Mouse (Mus musculus) embryonic fibroblast, embryonic 13.5 days (primary cell): ENCODE measurements at regions not wholly inside any gene's neighbourhood (a gene's known extent, or its start where the extent isn't known, plus 50 kb on each side); places are given as distances from the start of the nearest gene placed in this dataset.

Experiments
- CTCF ChIP-seq: IDR thresholded peaks from 2 replicates; pipeline ENCODE4 v1.5.1; 2011; ENCODE audit warnings: mild to moderate bottlenecking, control low read depth, low read length, moderate library complexity, borderline replicate concordance; ENCODE audit not compliant: insufficient read depth
- POLR2A ChIP-seq: IDR thresholded peaks from 2 replicates; pipeline ENCODE4 v1.6.1; 2011; ENCODE audit warnings: low read depth, mild to moderate bottlenecking, control low read depth, low read length, moderate library complexity

DNA sequence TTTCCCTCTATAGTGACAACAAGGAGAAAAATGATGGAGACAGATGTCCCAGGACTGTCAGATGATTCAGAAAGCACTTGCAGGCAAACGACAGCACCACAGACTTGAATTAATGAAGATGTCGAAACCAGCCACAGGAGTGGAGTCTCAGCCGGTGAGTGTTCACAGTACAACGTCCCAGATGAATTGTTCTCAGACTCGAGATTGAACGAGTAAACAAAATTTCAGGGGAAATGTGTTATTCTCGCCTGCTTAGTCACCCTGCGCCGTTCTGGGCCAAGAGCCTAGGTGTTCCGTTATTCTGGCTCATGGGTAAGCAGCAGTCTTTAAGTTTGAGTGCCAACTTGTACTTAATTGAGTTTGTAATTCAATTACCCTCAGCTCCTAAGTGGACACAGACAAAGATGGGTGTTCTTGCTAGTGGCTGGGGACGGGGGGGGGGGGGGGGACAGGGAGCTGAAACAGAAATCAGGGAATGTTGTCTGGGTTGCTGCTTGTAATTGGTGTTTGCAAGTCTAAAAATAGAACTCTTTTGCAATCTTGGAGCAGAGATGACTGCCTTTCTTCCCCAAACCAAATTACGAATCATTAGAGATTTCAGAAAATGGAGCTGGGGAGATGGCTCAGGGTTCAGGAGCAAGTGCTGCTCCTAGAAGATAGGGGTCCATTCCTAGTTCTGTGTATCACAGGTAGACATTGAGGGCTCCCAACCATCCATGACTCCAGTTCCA lies 68.4 kb downstream of the Syf2 start:
- TF ChIP-seq CTCF (no peak), POLR2A (no peak)
